Mouse (Mus musculus): Measurements from ENCODE around the gene Gucd1.

The Gucd1 gene

DNA sequence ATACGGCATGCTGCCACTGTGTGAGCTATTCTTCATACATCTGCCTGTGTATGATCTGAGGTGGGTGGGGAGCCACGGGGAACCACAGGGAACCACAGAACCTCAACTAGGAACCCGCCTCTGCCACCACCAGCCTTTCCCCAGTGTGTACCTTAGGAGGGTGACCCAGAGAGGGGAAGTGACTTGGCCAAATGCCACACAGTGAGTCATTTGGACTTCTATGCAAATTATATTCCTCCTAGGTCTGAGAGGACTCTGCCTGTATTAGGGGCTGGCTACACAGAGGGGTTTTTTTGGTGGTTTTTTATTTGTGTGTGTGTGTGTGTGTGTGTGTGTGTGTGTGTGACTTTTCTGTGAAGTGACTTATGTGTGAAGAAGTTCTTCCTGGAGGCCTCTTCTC lies 191.2 kb downstream of the Gucd1 start:
- DNase-seq (ENCODE audit: low read depth, low spot score), result no peak

DNA sequence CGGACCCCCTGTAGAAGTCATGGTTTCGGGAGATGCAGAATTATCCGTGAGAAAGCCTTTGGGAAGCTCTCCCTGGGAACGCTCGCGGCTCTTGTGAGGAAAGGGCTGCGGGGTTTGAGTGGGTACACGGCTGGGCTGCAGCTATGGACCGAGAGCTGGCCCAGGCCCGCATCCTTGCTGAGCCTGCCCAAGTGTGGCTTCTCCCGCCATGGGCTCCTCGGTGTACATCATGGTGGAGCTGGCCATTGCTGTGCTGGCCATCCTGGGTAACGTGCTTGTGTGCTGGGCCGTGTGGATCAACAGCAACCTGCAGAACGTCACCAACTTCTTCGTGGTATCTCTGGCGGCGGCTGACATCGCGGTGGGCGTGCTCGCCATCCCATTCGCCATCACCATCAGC lies 192.0 kb downstream of the Gucd1 start:
- DNase-seq (ENCODE audit: low read depth, low spot score), result no peak

DNA sequence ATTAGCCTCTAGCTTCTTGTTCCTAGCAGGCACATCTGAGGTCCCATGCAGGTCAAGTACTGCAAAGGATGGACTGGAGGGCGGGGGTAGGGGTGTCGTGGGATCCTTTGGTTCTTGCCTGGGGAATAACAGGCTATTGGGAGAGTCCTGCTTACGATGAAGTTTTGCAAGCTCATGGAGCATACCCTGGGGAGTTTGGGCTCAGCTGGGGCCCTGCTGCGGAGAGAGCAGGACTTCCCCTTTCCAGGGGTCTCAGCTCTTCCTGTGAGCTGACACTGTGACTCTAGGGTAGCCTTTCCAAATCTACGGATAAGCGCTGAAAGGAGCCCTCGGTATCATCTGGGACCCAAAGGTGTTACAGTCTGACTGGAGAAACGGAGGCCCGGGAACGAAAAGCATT lies 193.4 kb downstream of the Gucd1 start:
- DNase-seq (ENCODE audit: low read depth, low spot score), result no peak

DNA sequence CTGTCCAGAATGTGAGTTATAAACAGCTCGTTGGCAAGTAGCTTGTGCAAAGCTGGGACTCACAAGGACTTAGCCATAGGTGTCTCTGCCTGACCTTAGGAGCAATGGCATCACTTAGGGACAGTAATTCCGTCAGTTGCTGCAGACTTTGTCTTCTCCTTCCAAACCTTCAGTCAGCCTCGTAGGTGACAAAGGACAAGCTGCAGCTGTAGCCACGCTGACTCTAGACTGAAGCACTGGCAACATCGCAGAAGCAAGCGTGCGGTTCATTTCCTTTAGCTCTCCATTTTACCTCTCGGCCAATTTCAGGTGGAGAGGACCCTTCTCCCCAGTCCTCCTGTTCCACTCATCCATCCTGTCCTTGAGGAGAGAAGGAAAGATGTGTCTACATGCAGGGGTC lies 193.8 kb downstream of the Gucd1 start:
- no peak for DNase-seq (ENCODE audit: low read depth, low spot score)

DNA sequence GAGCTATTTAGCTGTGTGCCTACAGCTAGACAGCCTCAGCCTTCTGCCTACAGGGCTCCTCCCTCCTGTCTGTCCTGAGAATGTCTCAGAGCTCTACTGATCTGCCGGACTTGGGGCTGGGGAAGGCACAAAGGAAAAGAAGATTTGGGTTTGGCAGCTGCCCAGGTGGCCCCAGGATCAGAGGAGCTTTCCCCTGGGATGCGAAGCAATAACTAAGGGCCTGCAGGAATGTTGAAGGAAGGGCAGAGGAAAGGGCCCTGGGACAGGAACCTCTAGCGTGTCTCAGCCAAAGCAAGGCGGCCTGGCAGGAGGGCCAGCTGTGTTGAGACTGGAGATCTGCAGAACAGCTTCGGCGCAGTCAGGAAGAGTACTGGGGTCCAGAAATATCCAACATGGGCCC lies 194.8 kb downstream of the Gucd1 start:
- DNase-seq (ENCODE audit: low read depth, low spot score), result no peak

DNA sequence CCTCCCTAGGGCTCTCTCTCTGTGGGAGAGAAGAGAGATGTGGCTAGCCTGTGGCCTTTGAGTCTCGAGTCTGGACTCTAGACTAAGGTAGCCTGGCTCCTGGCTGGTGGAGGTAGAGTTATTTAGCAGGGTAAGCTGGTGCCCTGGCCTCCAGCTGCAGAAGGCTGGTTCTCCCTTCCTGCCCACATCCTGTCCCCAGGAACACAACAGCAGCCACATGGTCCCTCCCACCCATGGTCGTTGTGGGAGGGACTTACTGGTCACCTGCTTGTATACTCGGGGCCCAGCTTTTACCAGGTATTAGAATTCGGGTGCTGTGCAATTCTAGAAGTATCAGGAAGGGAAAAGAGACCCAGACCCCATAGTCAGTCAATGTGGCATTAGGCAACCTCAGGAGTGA lies 197.5 kb downstream of the Gucd1 start:
- DNase-seq (ENCODE audit: low read depth, low spot score), result no peak

DNA sequence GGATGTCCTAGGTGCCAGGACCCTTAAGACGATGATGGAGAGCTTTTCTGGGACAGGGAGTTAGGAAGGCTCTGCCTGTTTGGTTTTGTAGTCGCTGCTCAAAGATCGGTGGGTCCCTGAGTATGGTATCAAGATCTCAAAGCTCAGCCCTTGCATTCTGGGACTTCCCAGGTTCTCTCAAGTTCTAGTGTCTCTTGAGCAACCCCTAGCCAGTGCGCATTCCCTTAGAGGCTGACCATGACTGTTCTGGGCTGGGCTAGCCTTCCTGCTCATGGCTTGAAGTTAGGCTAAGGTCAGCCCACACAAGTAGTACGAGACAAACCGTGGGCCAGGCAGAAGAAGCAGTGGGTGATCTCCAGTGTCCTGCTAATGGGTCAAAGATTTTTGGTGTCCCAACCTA lies 199.6 kb downstream of the Gucd1 start:
- no peak for DNase-seq (ENCODE audit: low read depth, low spot score)

DNA sequence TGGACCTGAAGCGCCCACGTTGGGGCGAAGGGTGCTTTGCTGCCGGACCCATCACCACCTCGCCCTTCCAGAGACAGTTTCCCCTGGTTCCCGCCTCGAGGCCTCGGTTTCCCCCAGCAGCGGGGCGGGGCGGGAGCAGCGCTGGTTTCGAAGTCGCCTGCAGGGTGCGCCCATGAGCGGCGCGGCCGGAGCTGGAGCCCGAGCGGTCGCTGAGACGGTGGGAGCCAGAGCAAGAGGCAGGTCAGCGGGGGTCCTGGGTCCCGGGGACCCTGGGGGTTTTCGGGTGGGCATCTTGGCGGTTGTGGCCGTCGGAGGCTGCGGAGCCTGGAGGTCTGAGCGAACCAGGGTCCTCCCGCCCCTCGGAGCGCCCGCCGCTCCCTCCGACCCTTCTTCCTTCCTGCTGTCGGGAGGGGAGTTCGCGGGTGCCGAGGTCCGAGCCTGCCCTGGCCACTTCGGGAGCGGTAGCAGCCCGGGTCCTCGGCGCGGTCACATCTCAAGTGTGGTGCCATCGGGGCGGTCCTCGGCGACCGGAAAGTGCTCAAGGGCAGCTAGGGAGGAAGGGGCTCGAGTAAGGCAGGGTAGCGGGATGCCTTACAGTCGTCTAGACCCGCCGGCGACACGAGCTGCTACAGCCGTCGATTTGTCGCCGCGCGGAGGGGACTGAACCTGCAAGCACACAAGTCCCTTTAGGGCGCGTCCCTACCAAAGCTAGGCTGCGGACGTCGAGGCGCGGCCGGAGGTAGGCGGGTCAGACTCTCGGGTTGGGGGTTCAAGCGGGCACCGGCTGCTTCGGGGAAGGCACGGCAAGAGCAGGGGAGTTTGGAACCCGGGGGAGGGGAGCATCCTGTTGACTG lies 200.6 kb downstream of the Gucd1 start:
- DNase-seq (ENCODE audit: low read depth, low spot score), result no peak

DNA sequence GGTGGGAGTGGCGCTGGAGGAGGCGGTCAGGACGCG lies 201.1 kb downstream of the Gucd1 start, which contains the start of gene Adora2a:
Adora2a (plus strand) TSS at position 6 of the 36 bp plus-strand sequence.
- DNase-seq (ENCODE audit: low read depth, low spot score), result no peak

DNA sequence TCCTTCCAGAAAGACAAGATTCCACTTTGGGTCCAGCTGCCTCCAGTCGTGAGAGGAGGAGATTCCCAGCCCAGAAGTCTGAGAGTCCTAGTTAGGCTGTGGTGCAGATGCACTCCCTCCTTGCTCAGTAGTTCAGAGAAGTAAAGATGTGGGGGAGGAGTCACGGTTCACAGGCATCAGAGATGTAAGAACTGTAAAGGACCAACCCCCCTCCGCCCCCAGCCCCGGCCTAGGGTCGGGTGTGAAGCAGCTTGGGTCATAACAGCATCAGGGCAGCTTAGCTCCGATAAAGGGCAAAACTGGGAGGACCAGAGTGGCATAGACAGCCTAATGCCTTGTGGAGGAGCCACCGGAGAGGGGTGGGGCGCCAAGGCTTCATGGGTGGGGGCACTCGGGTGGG lies 201.3 kb downstream of the Gucd1 start:
- DNase-seq (ENCODE audit: low read depth, low spot score), result no peak

DNA sequence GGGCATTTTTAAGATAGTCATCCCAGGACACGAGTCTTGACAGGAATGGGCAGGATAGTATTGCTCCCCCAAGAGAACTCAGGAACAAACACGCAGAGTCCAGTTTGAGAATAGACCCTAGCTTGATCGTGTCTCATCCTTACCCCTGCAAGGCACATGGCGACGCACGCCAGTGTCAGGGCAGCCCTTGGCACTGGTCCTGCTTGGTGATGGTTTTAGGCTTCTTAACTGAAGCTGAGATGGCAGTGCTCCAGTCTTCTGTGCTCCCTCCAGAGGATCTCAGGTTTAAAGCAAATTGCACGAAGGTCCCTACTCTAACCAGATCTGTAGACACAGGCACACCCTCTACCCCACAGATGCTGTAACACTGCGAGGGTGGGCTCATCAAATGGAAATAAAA lies 202.0 kb downstream of the Gucd1 start:
- no peak for DNase-seq (ENCODE audit: low read depth, low spot score)

DNA sequence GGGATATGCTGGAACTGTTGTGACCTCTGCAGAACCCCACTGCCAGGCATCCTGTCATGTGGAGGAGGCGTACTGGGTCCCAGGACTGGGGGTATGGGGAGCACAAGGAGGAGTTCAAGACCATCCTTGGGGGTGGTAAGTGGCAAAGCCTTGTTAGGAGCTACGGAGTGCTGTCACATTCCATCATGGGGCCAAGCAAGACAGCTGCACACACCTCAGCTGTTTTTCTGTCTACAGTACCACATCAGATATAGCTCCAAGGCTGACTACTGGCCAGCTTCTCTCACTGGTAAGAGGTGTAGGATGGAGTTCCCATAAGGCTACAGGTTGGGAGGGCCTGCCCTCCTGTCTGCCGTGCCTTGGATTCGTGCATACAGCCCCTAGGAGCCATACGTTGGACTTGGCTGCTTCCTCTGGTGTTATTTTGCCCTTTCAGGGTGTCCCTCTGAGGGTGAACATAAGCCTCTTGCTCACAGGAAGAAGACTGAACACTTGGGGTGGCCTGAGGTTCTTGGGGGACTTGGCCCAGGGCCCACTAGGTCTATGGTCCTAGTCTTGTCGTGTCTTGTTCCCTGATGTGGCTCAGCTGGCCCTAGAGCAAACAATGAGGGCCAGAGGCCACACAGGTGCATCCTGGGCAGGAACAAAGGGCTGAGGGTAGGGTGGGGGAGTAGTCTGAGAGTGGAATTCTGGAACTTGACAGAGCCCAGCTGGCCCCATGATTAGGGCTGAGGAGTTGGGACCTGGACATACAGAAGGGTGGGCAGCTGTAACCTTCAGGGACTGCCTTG lies 203.4 kb downstream of the Gucd1 start:
- no peak for DNase-seq (ENCODE audit: low read depth, low spot score)

DNA sequence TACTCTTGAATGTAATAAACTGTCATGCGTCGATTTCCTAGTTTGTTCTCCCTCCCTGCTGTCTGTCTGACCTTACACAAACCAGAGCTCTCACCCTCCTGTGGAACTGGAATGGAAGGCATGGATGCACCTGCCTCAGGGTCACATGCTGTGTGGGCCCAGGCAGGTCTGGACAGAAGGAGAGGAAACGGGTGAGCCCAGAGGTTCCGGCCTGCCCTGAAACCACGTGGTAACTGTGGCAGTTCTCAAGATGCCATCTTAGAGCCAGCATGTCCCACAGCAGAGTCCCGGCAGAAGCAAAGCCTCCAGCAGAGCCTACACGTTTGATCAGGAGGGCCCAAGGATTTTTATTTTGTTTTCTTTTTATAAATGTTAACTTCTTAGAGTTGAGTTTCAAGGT lies 205.4 kb downstream of the Gucd1 start:
- DNase-seq (ENCODE audit: low read depth, low spot score), result no peak

DNA sequence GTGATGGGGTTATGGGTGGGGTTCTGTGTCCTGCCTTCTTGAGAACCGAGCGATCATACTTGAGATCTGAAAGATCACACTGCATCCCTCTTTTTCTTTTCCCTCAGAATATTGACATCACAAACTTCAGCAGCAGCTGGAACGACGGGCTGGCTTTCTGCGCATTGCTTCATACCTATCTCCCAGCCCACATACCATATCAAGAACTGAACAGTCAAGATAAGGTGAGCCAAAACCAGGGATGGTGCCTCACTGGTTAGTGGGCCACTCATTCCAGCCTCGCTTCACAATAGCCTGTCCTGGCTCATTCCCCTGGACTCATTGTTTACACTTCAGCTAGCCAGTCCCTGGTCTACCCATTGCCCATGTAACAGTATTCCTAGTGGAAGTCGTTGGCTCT lies 210.6 kb downstream of the Gucd1 start:
- DNase-seq (ENCODE audit: low read depth, low spot score), result no peak

DNA sequence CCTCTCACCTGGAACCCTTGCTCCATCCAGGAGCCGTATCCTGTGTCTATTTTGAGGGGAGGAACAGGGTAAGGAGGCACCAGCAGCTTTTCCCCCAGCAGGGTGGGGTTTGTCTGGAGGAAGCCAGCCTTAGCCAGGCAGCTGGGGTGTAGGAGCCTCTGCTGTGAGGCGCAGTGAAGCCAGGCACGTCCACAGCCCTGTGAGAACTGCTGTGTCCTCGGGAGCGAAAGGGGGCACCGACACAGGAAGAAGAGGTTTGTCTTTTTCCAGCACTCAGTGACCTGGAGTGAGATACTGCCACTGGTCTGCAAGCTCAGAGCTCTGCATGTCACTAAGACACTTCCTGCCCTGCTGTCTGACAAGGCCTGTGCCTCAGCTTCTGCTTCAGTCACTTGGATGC lies 213.4 kb downstream of the Gucd1 start:
- no peak for DNase-seq (ENCODE audit: low read depth, low spot score)

DNA sequence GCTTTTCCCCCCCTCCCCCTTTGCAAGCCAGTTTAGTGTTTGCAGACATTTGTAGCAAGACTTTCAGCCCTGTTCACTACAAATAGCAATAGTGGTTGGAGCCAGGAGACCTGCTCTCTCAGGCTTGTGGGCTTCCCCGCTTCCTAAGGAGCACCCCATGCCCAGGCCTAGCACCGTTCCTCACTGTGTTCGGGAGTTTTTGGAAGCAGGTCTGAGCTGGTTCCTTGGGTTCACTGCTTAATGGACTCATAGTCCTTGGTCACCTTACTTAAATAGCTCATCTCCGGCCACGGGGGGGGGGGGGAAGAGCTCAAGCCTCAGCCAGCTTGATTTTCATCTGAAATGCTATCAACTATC lies 213.7 kb downstream of the Gucd1 start:
- DNase-seq (ENCODE audit: low read depth, low spot score), result no peak

DNA sequence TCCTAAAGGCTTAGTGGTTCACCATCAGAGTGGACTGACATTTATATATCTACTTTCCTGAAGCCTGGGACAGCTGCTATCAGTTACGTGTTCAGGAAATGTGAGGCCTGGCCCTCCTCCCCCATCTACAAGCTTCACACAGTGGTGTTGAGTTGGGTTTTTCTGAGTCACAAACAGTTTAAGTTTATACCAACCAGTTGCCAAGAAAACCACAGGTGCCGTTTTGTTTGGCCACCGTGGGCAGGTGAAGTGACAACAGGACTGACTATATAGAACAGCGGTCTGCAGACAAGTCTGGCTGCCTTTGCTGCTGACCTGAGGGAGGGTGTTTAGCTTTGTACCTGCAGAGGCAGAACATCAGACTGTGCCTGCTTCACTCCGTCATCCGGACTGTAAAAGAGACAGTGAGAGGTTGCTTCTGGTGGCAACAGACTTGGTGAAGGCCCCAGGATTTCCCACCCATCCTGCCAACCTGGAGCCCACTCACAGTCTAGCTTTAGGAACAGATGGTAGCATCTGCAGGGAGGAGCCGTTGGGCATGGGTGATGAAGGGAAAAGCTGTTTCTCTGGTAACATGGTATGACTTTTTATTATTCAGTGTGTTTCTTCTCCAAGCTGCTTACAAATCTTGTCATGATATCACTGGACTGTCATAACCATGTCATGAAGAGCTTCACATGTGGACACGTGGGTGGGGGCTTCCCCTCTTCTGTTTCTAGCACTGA lies 214.3 kb downstream of the Gucd1 start:
- DNase-seq (ENCODE audit: low read depth, low spot score), result peak; percentile 39

DNA sequence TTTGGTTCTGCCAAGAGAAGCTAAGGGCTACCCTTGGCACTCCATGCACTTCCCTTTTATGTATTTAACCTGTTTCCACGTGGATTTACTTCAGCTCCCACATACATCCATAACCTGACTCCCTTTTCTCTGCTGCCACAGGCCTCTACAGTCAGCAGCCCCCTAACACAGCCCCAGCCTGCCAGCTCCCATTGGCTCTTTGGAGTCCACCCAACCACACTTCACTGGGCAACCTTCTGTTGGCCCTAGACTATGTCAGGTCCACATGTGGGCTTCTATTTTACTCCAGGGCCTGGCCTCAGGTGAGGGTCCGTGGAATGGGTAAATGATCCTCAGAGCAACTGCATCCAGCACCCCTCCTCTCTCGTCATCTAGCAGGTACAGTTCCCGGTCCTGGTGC lies 215.2 kb downstream of the Gucd1 start:
- no peak for DNase-seq (ENCODE audit: low read depth, low spot score)

DNA sequence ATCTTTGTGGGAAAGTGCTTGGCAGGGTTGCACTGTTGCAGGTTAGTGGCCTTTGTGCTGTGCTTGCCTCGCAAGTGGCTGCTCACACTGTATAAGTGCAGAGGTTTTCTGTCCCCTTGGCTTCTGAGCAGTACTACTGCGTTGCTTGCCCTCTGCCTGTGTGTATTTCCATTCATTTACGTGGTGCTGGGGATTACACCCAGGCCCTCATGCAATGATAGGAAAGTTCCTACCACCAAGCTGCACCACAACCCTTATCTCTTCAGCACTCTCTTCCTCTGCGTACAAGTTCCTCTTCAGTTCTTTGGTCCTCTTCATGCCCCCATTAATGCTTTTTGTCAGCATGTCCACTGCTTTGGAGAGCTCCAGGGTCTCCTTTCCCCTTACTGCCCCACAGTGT lies 215.8 kb downstream of the Gucd1 start:
- no peak for DNase-seq (ENCODE audit: low read depth, low spot score)

DNA sequence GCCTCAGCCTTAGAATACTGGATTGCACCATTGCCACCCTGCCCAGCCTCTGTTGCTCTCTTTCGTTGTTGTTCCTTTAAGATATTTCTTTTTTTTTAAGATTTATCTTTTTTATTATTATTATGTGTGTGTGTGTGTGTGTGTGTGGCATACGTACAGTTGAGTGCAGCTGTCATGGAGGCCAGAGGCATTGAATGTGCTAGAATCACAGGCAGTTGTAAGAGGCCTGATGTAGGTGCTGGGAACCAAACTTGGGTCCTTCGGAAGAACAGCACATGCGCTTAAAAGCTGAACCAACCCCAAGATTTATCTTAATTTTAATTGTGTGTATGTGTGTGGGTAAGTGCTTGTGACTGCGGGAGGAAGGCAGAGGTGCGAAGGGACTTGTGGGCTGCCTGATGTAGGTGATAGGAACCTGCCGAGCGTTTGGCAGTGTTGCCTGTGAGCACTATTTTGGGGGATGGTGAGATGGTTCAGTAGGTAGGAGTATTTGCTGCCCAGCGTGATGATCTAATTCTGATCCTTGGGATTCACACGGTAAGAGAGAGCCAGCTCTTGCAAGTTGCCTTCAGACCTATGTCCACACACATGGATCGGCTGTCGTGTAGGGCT lies 216.5 kb downstream of the Gucd1 start:
- no peak for DNase-seq (ENCODE audit: low read depth, low spot score)

Measured in brain, embryonic 18.5 days (tissue).